ENCODE assay signal across 8 mouse cellular contexts in genomic region chr2:161108933-161109371, GRCm38 (mm10). TPM values are rescaled to one million over a fixed set of nuclear protein-coding genes. Genes with fewer than 3 reads are reported as not detected.
DNase-seq lines count a peak whose midpoint lies in the region; ATAC-seq lines count a peak whose summit lies in the region.

Chd6 (minus strand) TSS chr2:161109075.

- intact Hi-C loops in left cerebral cortex, postnatal 14 days (cut with DNase I): loop anchor here (5.0 kb wide), 2 partner anchors 62 to 68 kb away; no protein-coding TSS in a partner anchor

- peak within 1 kb of the TSS; percentile 72 for H3K4me2 ChIP-seq in intestine, embryonic 14.5 days (ENCODE audit: low read length)

- peak; percentile 91 to 93 for DNase-seq in adrenal gland, adult 18-20 months (ENCODE audit: low spot score in 2 of 2)
- peak; percentile 98 for DNase-seq in embryo, embryonic 11 days
- peak; percentile 99 for DNase-seq in gastrocnemius, postnatal 25 days
- DNase-seq in intestine, embryonic 14.5 days (ENCODE audit: low spot score): peak; percentile 98
- peak; percentile 99 to 100 for DNase-seq in left cerebral cortex, postnatal 14 days (ENCODE audit: low spot score in 2 of 2)
- peak; percentile 99 for DNase-seq in mesoderm, embryonic 11.5 days (ENCODE audit: low read depth, low spot score)
- peak; percentile 99 to 100 for DNase-seq in right cerebral cortex, postnatal 36 days (ENCODE audit: low spot score in 2 of 2)
- DNase-seq in yolk sac, embryonic 10.5 days (ENCODE audit: low spot score): peak; percentile 98

- no peaks in the 10 kb centered on the region for H3K27me3 ChIP-seq in intestine, embryonic 14.5 days (replicated peaks; ENCODE audit: control insufficient read depth, insufficient read depth, low read length)

- peak within 1 kb of the TSS; percentile 94 for H3K9ac ChIP-seq in intestine, embryonic 14.5 days (ENCODE audit: low read length)

- no peaks in the 10 kb centered on the region for H3K36me3 ChIP-seq in intestine, embryonic 14.5 days (ENCODE audit: control insufficient read depth, insufficient read depth, low read length)

- H3K27ac ChIP-seq in intestine, embryonic 14.5 days (ENCODE audit: low read depth): peak within 1 kb of the TSS; percentile 99

- peak; percentile 99 for ATAC-seq in intestine, embryonic 14.5 days (replicated peaks; ENCODE audit: low FRiP score, low TSS enrichment, low read depth)

- 0% methylated on average over 27 of the region's 27 CpGs for WGBS in intestine, embryonic 14.5 days

- peaks cover 26% of the 10 kb centered on the region for H3K4me1 ChIP-seq in intestine, embryonic 14.5 days (replicated peaks; ENCODE audit: control insufficient read depth, insufficient read depth, low read length)

- peak within 1 kb of the TSS; percentile 89 for H3K4me3 ChIP-seq in intestine, embryonic 14.5 days (ENCODE audit: low read depth, low read length)

- H3K9me3 ChIP-seq in intestine, embryonic 14.5 days (ENCODE audit: control insufficient read depth, low read length): no peaks in the 10 kb centered on the region

RNA-seq across cellular contexts. Expression of gene Chd6, which starts in this region (rescaled TPM):
- 10 to 100 TPM; 20.9 to 26.9 TPM for total RNA-seq in adrenal gland, adult 18-20 months (2021)
- 10 to 100 TPM; 11.5 to 12.2 TPM for total RNA-seq in gastrocnemius, postnatal 25 days (2021)
- 28.5 and 33.8 TPM in 2 replicates for polyA plus RNA-seq in intestine, embryonic 14.5 days (2014; fragmentation: Nextera tagmentation; extraction: Ambion mirVana)
- total RNA-seq in left cerebral cortex, postnatal 14 days (2021): 10 to 100 TPM; 53.6 to 64.2 TPM

Comparison
In these comparisons a context has a peak if more than half of its experiments do, and no peak if none do; other contexts are left out.
1. Peak in every context shown above with its lines: DNase-seq, ATAC-seq, H3K4me3 ChIP-seq and H3K27ac ChIP-seq.